Mouse (Mus musculus): ENCODE results near the gene Nsg1. TPM values are rescaled to one million over a fixed set of nuclear protein-coding genes. Genes with fewer than 3 reads are reported as not detected.

Gene Nsg1
- total and polyA plus RNA-seq, 3 experiments, result 0.60 TPM; not detected in 2

- peaks cover 2% of the 10 kb centered on the region; the same call in 1 of the 2 replicates for H3K27me3 ChIP-seq (ENCODE audit: insufficient read depth, low read length)
- no peak for TF ChIP-seq CTCF (IDR thresholded peaks at IDR 0.05; ENCODE audit: low read depth, low read length)
- H3K9me3 ChIP-seq (replicated peaks), result no peaks in the 10 kb centered on the region
- DNase-seq (ENCODE audit: low spot score) (no peak), ATAC-seq (ENCODE audit: extremely low read depth, insufficient number of reproducible peaks, low FRiP score, poor library complexity, severe bottlenecking) (no peak)
- H3K4me3 ChIP-seq (ENCODE audit: low read depth, low read length), result no peak overlapping the region
- H3K36me3 ChIP-seq (replicated peaks), result no peaks in the 10 kb centered on the region
- H3K4me1 ChIP-seq (ENCODE audit: insufficient read depth, low read depth, low read length), result no peaks in the 10 kb centered on the region
Measured at GRCm38 (mm10) chr5:38173766-38174165, 14.1 kb upstream of the Nsg1 start.

- Histone ChIP-seq H3K4me1 (ENCODE audit: insufficient read depth, low read depth, low read length) (no peaks in the 10 kb centered on the region), H3K36me3 (replicated peaks) (no peaks in the 10 kb centered on the region), H3K4me3 (ENCODE audit: low read depth, low read length) (no peak overlapping the region), H3K9me3 (replicated peaks) (no peaks in the 10 kb centered on the region), H3K27me3 (ENCODE audit: insufficient read depth, low read length) (0 out of 2 replicates have a peak, but pooled peaks cover 8% of the 10 kb centered on the region)
- DNase-seq (ENCODE audit: low spot score) (no peak), ATAC-seq (ENCODE audit: extremely low read depth, insufficient number of reproducible peaks, low FRiP score, poor library complexity, severe bottlenecking) (no peak)
- TF ChIP-seq TAL1 (conservative IDR thresholded peaks at IDR 0.05; ENCODE audit: low read depth, low read length) (no peak), GATA1 (IDR thresholded peaks at IDR 0.05; ENCODE audit: borderline replicate concordance, low read length) (no peak), CTCF (IDR thresholded peaks at IDR 0.05; ENCODE audit: low read depth, low read length) (no peak), GATA2 (IDR thresholded peaks at IDR 0.05; ENCODE audit: borderline replicate concordance, low read depth, low read length) (no peak), POLR2AphosphoS5 (IDR thresholded peaks at IDR 0.05; ENCODE audit: insufficient replicate concordance, low read depth, low read length) (no peak)
Measured at GRCm38 (mm10) chr5:38168497-38168896, 8.8 kb upstream of the Nsg1 start.

GRCm38 (mm10) chr5:38158947-38159633, 617 bp downstream of the Nsg1 start:
- no peak overlapping the region for H3K4me3 ChIP-seq (ENCODE audit: low read depth, low read length)
- no peaks in the 10 kb centered on the region for H3K36me3 ChIP-seq (replicated peaks)
- DNase-seq (ENCODE audit: low spot score) (no peak), ATAC-seq (ENCODE audit: extremely low read depth, insufficient number of reproducible peaks, low FRiP score, poor library complexity, severe bottlenecking) (no peak)
- no peak for TF ChIP-seq POLR2AphosphoS5 (IDR thresholded peaks at IDR 0.05; ENCODE audit: insufficient replicate concordance, low read depth, low read length)
- TF ChIP-seq CTCF (IDR thresholded peaks at IDR 0.05; ENCODE audit: low read depth, low read length), result no peak
- no peak for TF ChIP-seq TAL1 (conservative IDR thresholded peaks at IDR 0.05; ENCODE audit: low read depth, low read length)
- no peak for TF ChIP-seq GATA2 (IDR thresholded peaks at IDR 0.05; ENCODE audit: borderline replicate concordance, low read depth, low read length)
- TF ChIP-seq GATA1 (IDR thresholded peaks at IDR 0.05; ENCODE audit: borderline replicate concordance, low read length), result no peak
- peaks cover 10% of the 10 kb centered on the region for H3K9me3 ChIP-seq (replicated peaks)
- no peaks in the 10 kb centered on the region for H3K4me1 ChIP-seq (ENCODE audit: insufficient read depth, low read depth, low read length)
- H3K27me3 ChIP-seq (ENCODE audit: insufficient read depth, low read length), result peaks cover 2% of the 10 kb centered on the region; the same call in 1 of the 2 replicates

GRCm38 (mm10) chr5:38158501-38158946, 1.2 kb downstream of the Nsg1 start:
- Histone ChIP-seq H3K27me3 (ENCODE audit: insufficient read depth, low read length) (peaks cover 2% of the 10 kb centered on the region; the same call in 1 of the 2 replicates), H3K4me1 (ENCODE audit: insufficient read depth, low read depth, low read length) (no peaks in the 10 kb centered on the region), H3K36me3 (replicated peaks) (no peaks in the 10 kb centered on the region), H3K9me3 (replicated peaks) (peaks cover 10% of the 10 kb centered on the region), H3K4me3 (ENCODE audit: low read depth, low read length) (no peak overlapping the region)
- TF ChIP-seq TAL1 (conservative IDR thresholded peaks at IDR 0.05; ENCODE audit: low read depth, low read length), result no peak
- TF ChIP-seq GATA1 (IDR thresholded peaks at IDR 0.05; ENCODE audit: borderline replicate concordance, low read length), result no peak
- TF ChIP-seq GATA2 (IDR thresholded peaks at IDR 0.05; ENCODE audit: borderline replicate concordance, low read depth, low read length), result no peak
- no peak for TF ChIP-seq CTCF (IDR thresholded peaks at IDR 0.05; ENCODE audit: low read depth, low read length)
- no peak for TF ChIP-seq POLR2AphosphoS5 (IDR thresholded peaks at IDR 0.05; ENCODE audit: insufficient replicate concordance, low read depth, low read length)
- no peak for ATAC-seq (ENCODE audit: extremely low read depth, insufficient number of reproducible peaks, low FRiP score, poor library complexity, severe bottlenecking)
- no peak for DNase-seq (ENCODE audit: low spot score)

- Histone ChIP-seq H3K4me3 (ENCODE audit: low read depth, low read length) (no peak overlapping the region), H3K9me3 (replicated peaks) (peaks cover 10% of the 10 kb centered on the region), H3K27me3 (ENCODE audit: insufficient read depth, low read length) (peaks cover 2% of the 10 kb centered on the region; the same call in 1 of the 2 replicates), H3K36me3 (replicated peaks) (no peaks in the 10 kb centered on the region), H3K4me1 (ENCODE audit: insufficient read depth, low read depth, low read length) (no peaks in the 10 kb centered on the region)
- ATAC-seq (ENCODE audit: extremely low read depth, insufficient number of reproducible peaks, low FRiP score, poor library complexity, severe bottlenecking) (no peak), DNase-seq (ENCODE audit: low spot score) (no peak)
- TF ChIP-seq TAL1 (conservative IDR thresholded peaks at IDR 0.05; ENCODE audit: low read depth, low read length) (no peak), CTCF (IDR thresholded peaks at IDR 0.05; ENCODE audit: low read depth, low read length) (no peak), POLR2AphosphoS5 (IDR thresholded peaks at IDR 0.05; ENCODE audit: insufficient replicate concordance, low read depth, low read length) (no peak), GATA1 (IDR thresholded peaks at IDR 0.05; ENCODE audit: borderline replicate concordance, low read length) (no peak), GATA2 (IDR thresholded peaks at IDR 0.05; ENCODE audit: borderline replicate concordance, low read depth, low read length) (no peak)
Measured at GRCm38 (mm10) chr5:38157481-38158020, 2.2 kb downstream of the Nsg1 start.

- Histone ChIP-seq H3K27me3 (ENCODE audit: insufficient read depth, low read length) (no peaks in the 10 kb centered on the region; the same call in 1 of the 2 replicates), H3K4me3 (ENCODE audit: low read depth, low read length) (no peak overlapping the region), H3K36me3 (replicated peaks) (no peaks in the 10 kb centered on the region), H3K4me1 (ENCODE audit: insufficient read depth, low read depth, low read length) (no peaks in the 10 kb centered on the region), H3K9me3 (replicated peaks) (peaks cover 2% of the 10 kb centered on the region; the same call in 1 of the 2 replicates)
- DNase-seq (ENCODE audit: low spot score) (no peak), ATAC-seq (ENCODE audit: extremely low read depth, insufficient number of reproducible peaks, low FRiP score, poor library complexity, severe bottlenecking) (no peak)
- TF ChIP-seq TAL1 (conservative IDR thresholded peaks at IDR 0.05; ENCODE audit: low read depth, low read length) (no peak), GATA1 (IDR thresholded peaks at IDR 0.05; ENCODE audit: borderline replicate concordance, low read length) (no peak), POLR2AphosphoS5 (IDR thresholded peaks at IDR 0.05; ENCODE audit: insufficient replicate concordance, low read depth, low read length) (no peak), CTCF (IDR thresholded peaks at IDR 0.05; ENCODE audit: low read depth, low read length) (no peak), GATA2 (IDR thresholded peaks at IDR 0.05; ENCODE audit: borderline replicate concordance, low read depth, low read length) (no peak)
Measured at GRCm38 (mm10) chr5:38153636-38154035, 6.1 kb downstream of the Nsg1 start.
